Mouse (Mus musculus) MN1 (cell line): Measurements from ENCODE around the gene Alkbh2.

ENCODE experiments used
- DNase-seq: peaks from one replicate; pipeline ENCODE4 v3.0.0-alpha.2; 2016; ENCODE audit warnings: low spot score

Gene Alkbh2

GRCm38 (mm10) chr5:114127374-114128349 is at the start of gene Alkbh2:
Gene Alkbh2 (minus strand): TSS chr5:114128218.
- DNase-seq = peak; percentile 86

- DNase-seq = no peak
These were observed 48.8 kb upstream of the Alkbh2 start for GRCm38 (mm10) chr5:114176548-114177400.

GRCm38 (mm10) chr5:114175596-114176171 is 47.7 kb upstream of the Alkbh2 start:
- peak; percentile 83 for DNase-seq

GRCm38 (mm10) chr5:114174639-114175038 is 46.6 kb upstream of the Alkbh2 start:
- peak; percentile 39 for DNase-seq

- no peak for DNase-seq
These were observed 46.0 kb upstream of the Alkbh2 start for GRCm38 (mm10) chr5:114173877-114174581.

GRCm38 (mm10) chr5:114173458-114173857 is 45.4 kb upstream of the Alkbh2 start:
- DNase-seq = no peak

- DNase-seq = no peak
These were observed 44.9 kb upstream of the Alkbh2 start for GRCm38 (mm10) chr5:114172936-114173335.

GRCm38 (mm10) chr5:114170345-114170744 is 42.3 kb upstream of the Alkbh2 start:
- DNase-seq = no peak

- DNase-seq = no peak
These were observed 35.2 kb upstream of the Alkbh2 start for GRCm38 (mm10) chr5:114163117-114163696.

GRCm38 (mm10) chr5:114162106-114162815 is 34.2 kb upstream of the Alkbh2 start:
- DNase-seq = peak; percentile 35

GRCm38 (mm10) chr5:114161424-114161823 is 33.4 kb upstream of the Alkbh2 start:
- no peak for DNase-seq

GRCm38 (mm10) chr5:114157236-114157635 is 29.2 kb upstream of the Alkbh2 start:
- DNase-seq = no peak

- no peak for DNase-seq
These were observed 27.3 kb upstream of the Alkbh2 start for GRCm38 (mm10) chr5:114155168-114155933.

GRCm38 (mm10) chr5:114154765-114155164 is 26.7 kb upstream of the Alkbh2 start:
- DNase-seq = no peak

GRCm38 (mm10) chr5:114153490-114153889 is 25.5 kb upstream of the Alkbh2 start:
- no peak for DNase-seq

GRCm38 (mm10) chr5:114152359-114153092 is 24.5 kb upstream of the Alkbh2 start:
- DNase-seq = no peak

- DNase-seq = no peak
These were observed 19.3 kb upstream of the Alkbh2 start for GRCm38 (mm10) chr5:114147043-114147972.
